Mouse (Mus musculus) c-Kit-positive CD71-positive TER-119-negative erythroid progenitor cells, embryonic 14.5 days (primary cell): Measurements from ENCODE around the gene Caskin1.

Experiments
- DNase-seq: peaks from one replicate; pipeline ENCODE4 v3.0.0-alpha.2; 2013; ENCODE audit warnings: low read depth

Gene Caskin1

GRCm38 (mm10) chr17:24494627-24495335, 6.4 kb downstream of the Caskin1 start:
- DNase-seq, result no peak

DNA sequence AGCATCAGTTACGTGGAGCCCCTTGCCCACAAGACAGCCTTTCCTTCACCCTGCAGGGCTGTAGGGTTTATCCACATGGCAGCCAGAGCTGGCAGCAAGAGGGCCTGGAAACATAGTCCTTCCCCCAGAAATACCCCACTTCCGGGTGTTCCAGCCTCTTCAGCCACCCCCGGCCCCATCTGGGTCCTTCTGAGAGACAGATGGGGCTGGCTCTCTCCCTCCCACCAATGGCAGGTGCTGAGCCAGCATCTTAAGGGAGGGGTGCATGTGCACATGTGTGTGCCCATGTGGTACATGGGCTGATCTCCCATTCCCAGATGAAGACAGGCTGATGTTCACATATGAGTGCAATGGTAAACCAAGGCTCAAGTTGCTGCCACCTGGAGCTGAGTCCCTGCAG, 7.0 kb downstream of the Caskin1 start:
- DNase-seq, result no peak

DNA sequence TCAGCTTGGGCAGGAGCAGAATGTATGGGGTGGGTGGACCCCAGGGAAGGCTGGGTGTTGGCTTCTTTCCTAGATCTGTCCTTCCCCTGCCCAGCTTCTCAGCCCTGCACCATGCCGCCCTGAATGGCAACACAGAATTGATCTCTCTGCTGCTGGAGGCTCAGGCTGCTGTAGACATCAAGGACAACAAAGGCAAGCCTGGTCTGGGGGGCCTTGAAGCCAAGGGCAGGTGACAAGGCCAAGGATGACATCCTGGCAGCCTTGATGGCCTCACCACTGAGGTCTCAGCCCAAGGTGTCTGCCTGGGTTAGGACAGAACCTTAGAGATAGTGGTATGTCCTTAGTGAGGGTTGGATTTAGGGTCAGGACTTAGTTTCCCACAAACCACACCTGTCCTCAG, 7.6 kb downstream of the Caskin1 start:
- no peak for DNase-seq

GRCm38 (mm10) chr17:24502208-24502607, 13.8 kb downstream of the Caskin1 start:
- DNase-seq, result no peak

GRCm38 (mm10) chr17:24504085-24504484, 15.7 kb downstream of the Caskin1 start:
- no peak for DNase-seq

- DNase-seq, result no peak
Observed at GRCm38 (mm10) chr17:24505286-24505955, 17.0 kb downstream of the Caskin1 start.

DNA sequence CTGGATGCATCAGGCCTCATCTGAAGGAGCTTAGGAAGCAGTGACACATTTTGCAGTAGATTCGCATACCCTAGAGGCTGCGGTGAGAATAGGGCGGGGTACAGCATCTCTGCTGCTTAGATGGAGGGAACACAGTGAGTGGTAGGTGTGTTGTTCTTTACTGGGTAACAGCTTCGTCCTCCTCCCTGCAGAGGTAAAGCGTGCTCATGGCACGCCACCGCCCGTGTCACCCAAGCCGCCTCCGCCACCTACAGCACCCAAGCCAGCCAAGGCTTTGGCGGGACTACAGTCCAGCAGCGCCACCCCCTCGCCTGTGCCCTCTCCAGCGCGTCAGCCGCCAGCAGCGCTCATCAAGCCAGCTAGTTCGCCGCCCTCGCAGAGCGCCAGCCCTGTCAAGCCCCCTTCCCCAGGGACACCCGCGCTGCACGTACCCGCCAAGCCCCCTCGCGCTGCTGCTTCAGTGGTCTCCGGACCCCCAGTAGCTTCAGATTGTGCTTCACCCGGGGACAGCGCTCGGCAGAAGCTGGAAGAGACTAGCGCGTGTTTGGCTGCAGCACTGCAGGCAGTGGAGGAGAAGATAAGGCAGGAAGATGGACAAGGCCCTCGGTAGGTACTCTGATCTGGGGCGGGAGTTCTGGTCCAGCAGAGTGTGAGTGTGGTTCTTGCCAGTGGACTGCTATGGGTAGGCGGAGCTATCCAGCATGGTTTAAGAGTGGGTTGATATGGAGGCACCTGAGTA, 18.1 kb downstream of the Caskin1 start:
- no peak for DNase-seq

GRCm38 (mm10) chr17:24507129-24507664, 18.8 kb downstream of the Caskin1 start:
- no peak for DNase-seq

DNA sequence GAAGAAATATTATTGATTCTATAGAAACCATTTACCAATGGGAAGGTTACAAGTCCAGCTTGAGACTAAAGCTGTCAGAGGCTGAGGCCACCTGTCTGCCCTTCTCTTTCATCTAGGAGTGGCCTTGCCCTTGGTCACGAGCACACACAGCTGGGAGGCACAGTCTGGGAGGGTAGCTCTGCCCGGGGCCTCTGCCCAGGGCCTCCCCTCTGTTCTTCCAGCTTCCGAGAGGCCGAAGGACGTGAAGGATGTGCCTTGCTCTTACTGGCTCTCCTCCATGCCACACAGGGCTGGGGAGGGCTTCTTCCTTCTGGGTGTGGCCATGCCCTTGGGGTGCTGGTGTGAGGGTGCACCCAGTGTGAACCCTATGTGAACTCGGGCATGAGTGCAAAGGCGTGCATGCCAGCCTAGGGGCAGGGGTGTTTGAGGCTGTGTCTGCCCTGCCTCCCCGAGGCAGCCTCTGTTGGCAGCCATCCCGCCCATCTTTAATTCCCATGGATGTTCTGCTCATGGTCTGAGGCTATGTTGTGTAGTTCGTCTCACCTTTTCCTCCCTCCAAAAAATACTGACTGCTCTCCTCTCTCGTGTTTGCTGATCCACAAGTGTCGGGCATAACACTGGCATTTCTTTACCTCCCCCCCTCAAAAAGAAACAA, 19.5 kb downstream of the Caskin1 start:
- no peak for DNase-seq

DNA sequence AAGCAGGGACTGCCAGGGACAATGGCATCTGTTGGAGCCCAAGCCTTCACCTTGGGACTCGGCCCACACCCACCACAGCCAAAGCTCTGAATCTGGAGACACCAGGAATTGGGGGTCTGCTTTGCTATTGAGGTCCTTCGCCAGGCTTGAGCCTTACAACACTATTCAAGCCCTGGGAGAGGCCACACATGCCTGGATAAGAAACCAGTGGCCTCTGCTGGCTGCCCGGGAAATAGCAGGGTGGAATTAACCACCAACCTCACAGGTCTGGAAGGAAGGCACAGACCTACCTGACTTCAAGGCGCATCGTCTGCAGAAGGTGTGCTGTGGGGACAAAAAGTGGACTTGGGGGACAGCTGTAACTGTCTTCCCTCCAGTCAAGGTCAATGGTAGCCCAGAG, 25.2 kb downstream of the Caskin1 start:
- no peak for DNase-seq

- no peak for DNase-seq
Observed at GRCm38 (mm10) chr17:24514270-24515257, 26.2 kb downstream of the Caskin1 start.

DNA sequence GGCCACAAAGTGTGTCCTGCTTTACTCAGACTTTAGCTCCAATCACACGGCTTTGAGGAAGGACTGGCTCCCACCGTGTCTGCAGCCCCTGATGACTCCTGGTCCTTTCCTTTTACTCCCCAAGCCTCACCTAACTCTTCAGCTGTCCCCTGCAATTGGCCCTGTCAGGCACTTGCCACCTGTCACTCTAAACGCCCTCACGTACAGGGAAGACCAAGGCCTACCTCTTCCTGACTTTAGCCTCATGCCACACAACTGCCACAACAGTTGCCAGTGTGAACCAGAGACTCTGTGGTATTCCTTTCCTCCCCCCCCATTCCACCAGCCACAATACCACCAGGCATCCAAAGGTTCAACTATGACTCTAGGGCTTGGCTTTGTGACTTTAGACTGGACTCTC, 32.0 kb downstream of the Caskin1 start:
- DNase-seq, result no peak

DNA sequence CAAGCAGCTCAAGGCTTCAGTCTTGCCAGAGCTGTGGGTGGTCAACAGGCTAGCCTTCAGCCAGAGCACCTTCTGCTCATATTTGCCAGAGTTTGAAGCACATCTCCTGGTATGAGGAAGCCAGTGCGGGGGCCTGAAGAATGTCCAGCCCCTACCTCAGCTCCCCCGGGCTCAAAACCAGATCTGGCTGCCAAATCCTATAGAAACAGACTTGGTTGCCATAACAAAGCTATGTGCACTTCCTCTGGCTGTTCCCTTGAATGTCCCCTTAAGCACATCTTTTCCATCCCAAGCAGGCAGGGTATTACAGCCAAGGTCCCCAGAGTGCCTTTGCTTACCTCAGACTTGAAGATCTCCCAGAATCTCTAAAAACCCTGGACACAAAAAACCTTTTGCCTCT, 36.3 kb downstream of the Caskin1 start:
- DNase-seq, result no peak

GRCm38 (mm10) chr17:24527315-24527714, 38.9 kb downstream of the Caskin1 start:
- no peak for DNase-seq

GRCm38 (mm10) chr17:24527723-24528559, 39.5 kb downstream of the Caskin1 start, which contains the start of gene Traf7:
TSS of gene Traf7 (minus strand) at chr17:24527938.
- peak; percentile 100 for DNase-seq

GRCm38 (mm10) chr17:24528560-24528918, 40.1 kb downstream of the Caskin1 start:
- DNase-seq, result no peak

DNA sequence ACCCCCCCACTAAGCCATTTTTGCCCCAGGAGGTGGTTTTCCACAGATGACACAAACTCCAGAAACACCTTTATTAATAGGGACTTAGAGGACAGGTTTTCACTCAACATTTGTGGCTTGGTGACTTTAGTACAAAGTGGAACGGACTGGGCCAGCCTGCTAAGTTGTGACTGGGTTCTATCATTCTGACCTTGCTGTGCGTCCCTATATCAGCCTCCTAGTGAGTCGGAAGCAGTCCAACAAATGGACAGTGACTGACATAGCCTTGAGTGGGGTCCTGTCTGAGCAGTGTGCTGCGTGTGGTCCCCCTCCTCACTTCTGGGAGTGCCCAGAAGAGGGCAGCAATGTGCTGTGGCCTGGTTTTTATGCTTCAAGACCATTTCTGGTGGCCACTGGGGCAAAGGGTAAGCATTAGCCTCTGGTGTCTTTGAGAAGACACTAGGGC, 40.6 kb downstream of the Caskin1 start:
- DNase-seq, result no peak

- DNase-seq, result no peak
Observed at GRCm38 (mm10) chr17:24529883-24530282, 41.5 kb downstream of the Caskin1 start.

DNA sequence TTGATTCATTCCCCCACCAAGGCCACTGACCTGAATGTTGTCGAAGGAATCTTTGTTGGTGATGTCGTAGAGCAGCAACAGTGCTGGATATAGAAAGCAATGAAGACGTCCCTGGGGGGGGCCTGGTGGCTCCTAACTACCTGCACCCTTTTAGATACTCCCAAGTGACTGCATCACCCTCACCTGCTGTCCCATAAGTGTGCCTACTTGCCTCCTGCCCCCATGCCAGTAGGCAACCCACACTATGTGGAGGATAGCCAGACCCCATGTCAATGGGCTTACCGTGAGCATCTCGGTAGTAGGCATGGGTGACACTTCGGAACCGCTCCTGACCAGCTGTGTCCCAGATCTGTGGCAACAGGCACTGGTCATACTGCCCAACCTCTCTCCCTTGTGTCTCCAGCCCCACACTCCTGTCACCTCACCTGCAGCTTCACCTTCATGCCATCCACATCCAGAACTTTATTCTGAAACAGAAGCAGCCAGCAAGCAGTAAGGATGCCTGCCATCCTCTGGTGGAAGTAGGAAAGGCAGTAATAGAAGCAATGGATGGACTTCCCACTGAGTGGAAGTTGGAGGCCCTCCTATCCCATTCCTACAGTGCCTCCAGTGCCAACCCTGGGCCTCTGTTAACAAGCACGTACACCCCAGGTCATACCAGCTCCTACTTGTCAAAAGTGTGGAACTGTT, 42.1 kb downstream of the Caskin1 start:
- no peak for DNase-seq
